Mouse (Mus musculus): ENCODE data around the gene Polq. TPM values are rescaled to one million over a fixed set of nuclear protein-coding genes. Genes with fewer than 3 reads are reported as not detected.

Polq gene
- 3.4 and 4.0 TPM in 2 replicates for polyA plus RNA-seq (2012)

DNA sequence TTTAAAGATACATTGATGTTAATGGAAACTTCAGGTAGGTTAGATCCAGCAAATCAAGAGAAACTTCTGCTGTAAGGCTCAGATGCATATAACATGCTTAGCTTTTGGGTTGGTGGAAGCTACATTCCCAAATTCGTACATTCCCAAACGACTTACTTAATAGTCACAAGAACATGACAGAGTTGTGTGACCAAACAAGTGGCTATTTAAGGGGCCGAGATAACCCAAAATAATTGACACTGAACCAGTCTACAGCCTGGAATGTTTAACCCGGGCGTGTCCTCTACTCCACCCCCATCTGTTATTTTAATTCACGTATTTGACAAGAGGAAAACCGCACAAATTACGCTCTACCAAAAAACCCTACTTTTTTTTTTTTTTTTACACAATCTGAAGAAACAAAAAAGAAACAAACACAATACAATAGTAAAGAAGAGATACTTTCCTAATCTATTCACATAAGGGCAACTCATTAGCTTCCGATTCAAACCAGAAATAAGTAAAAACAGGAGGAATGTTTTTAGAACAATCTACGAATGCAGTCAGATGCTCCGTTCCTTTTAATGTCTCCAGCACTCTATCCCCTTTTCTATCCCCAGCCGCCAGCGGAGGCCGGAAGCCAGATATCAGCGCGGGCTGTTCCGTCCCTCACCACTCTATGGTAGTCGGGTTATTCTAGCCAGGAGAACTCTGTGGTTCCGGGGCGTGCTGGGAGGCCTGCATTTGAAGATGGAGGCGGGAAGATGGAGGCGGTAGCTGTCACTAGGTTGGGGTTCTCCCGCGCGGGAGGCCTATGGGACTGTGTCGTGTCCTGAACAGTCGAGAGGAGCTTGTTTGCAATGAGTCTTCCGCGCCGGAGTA is at the start of gene Polq:
Gene Polq, plus strand, starts transcription at position 726 of the 861 bp plus-strand sequence.

DNA sequence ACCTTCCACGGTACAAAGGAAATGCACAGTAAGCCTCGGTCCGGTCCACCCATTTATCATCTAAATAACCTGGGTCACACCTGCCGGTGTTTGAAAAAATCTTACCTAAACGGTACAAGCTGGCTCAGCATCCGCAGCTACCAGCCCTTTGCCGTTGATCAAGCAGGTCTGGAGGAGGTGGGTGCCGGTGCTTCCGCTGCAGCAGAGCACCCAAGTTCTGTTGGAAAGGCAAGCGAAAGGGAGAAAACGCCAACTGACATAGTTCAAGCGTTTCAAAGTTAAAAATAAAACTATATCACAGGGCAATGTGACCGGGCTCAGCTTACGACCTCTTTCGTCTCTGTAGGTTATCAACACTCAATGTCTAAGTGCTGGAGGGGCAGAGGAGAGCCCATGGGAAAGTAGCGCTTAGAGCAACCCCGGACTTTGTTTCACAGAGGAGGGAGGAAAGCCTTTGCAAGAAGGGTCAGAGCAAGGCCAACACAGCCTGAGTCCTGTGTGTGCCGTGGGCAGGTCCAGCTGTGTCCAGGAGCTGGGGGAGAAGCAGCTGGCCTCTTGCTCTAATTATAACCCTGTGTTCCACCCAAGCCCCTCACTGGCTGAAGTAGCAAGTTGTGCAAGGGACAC is 21.5 kb upstream of the Polq start, which contains the start of gene Fbxo40:
Gene Fbxo40, minus strand, starts transcription at position 469 of the 627 bp plus-strand sequence.

Other genes with a start within 250 kb of the Polq start
- 0.48 and 1.3 TPM in 2 replicates for gene Slc15a2, start 226.8 kb upstream of the Polq start, polyA plus RNA-seq (2012)
- gene Iqcb1, start 183.4 kb upstream of the Polq start, polyA plus RNA-seq (2012), result 2.1 and 4.8 TPM in 2 replicates
- gene Eaf2, start 136.8 kb upstream of the Polq start, polyA plus RNA-seq (2012), result 0.06 TPM in 2 replicates
- gene Golgb1, start 136.6 kb upstream of the Polq start, polyA plus RNA-seq (2012), result 9.5 and 13.7 TPM in 2 replicates
- gene Hcls1, start 76.8 kb upstream of the Polq start, polyA plus RNA-seq (2012), result 129 and 152 TPM in 2 replicates
- 0.03 and 0.08 TPM in 2 replicates for gene Fbxo40, start 21.3 kb upstream of the Polq start, polyA plus RNA-seq (2012)

Measured in megakaryocyte-erythroid progenitor cell, adult 5 weeks (primary cell).